8 mouse cellular contexts compared by ENCODE assay signal in genomic region chr6:120603454-120603853, GRCm38 (mm10).
DNase-seq lines count a peak whose midpoint lies in the region; ATAC-seq and TF ChIP-seq lines count a peak whose summit lies in the region.

No protein-coding gene starts in this region.

- peak; percentile 54 for TF ChIP-seq CTCF in intestine, postnatal 0 days (IDR thresholded peaks at IDR 0.05; ENCODE audit: low read depth)
- TF ChIP-seq CTCF in G1E (IDR thresholded peaks at IDR 0.05; ENCODE audit: low read depth, low read length) = peak; percentile 30
- peak; percentile 36 for TF ChIP-seq CTCF in lung, adult 2 months (IDR thresholded peaks at IDR 0.05; ENCODE audit: insufficient read depth, low read length)

- H3K36me3 ChIP-seq in intestine, postnatal 0 days (ENCODE audit: control insufficient read depth, insufficient read depth) = no peaks in the 10 kb centered on the region
- no peaks in the 10 kb centered on the region for H3K36me3 ChIP-seq in intestine, embryonic 16.5 days (ENCODE audit: control insufficient read depth, insufficient read depth, low read length)
- H3K36me3 ChIP-seq in G1E (replicated peaks) = no peaks in the 10 kb centered on the region
- no peaks in the 10 kb centered on the region for H3K36me3 ChIP-seq in limb, embryonic 10.5 days

- no peaks in the 10 kb centered on the region for H3K27me3 ChIP-seq in intestine, postnatal 0 days (replicated peaks; ENCODE audit: control insufficient read depth, insufficient read depth, low read length)
- no peaks in the 10 kb centered on the region for H3K27me3 ChIP-seq in intestine, embryonic 16.5 days (replicated peaks; ENCODE audit: control insufficient read depth, insufficient read depth, low read length)
- H3K27me3 ChIP-seq in G1E (ENCODE audit: insufficient read depth, low read length) = peaks cover 3% of the 10 kb centered on the region; the same call in 1 of the 2 replicates
- H3K27me3 ChIP-seq in limb, embryonic 10.5 days (ENCODE audit: low read depth, poor library complexity, severe bottlenecking) = no peaks in the 10 kb centered on the region

- ATAC-seq in intestine, postnatal 0 days = no peak
- ATAC-seq in intestine, embryonic 16.5 days = no peak
- no peak for ATAC-seq in G1E (ENCODE audit: extremely low read depth, insufficient number of reproducible peaks, low FRiP score, poor library complexity, severe bottlenecking)

- no peak overlapping the region for H3K4me3 ChIP-seq in intestine, postnatal 0 days (ENCODE audit: low read depth, low read length)
- H3K4me3 ChIP-seq in intestine, embryonic 16.5 days (ENCODE audit: low read length) = no peak overlapping the region
- H3K4me3 ChIP-seq in G1E (ENCODE audit: low read depth, low read length) = no peak overlapping the region
- H3K4me3 ChIP-seq in lung, adult 2 months (replicated peaks; ENCODE audit: extremely low read depth, low read depth, low read length) = no peak overlapping the region
- H3K4me3 ChIP-seq in limb, embryonic 10.5 days = no peak overlapping the region

- no peaks in the 10 kb centered on the region for H3K4me1 ChIP-seq in intestine, postnatal 0 days (replicated peaks; ENCODE audit: control insufficient read depth, insufficient read depth, low read length)
- H3K4me1 ChIP-seq in intestine, embryonic 16.5 days (ENCODE audit: control insufficient read depth, insufficient read depth, low read length) = no peaks in the 10 kb centered on the region
- H3K4me1 ChIP-seq in G1E (ENCODE audit: insufficient read depth, low read depth, low read length) = peaks cover 28% of the 10 kb centered on the region
- H3K4me1 ChIP-seq in lung, adult 2 months (ENCODE audit: control insufficient read depth, insufficient read depth, low read length) = no peaks in the 10 kb centered on the region
- H3K4me1 ChIP-seq in limb, embryonic 10.5 days = peaks cover 9% of the 10 kb centered on the region

- no peaks in the 10 kb centered on the region for H3K9me3 ChIP-seq in intestine, postnatal 0 days (ENCODE audit: control insufficient read depth)
- 0 out of 2 replicates have a peak, but pooled peaks cover 3% of the 10 kb centered on the region for H3K9me3 ChIP-seq in intestine, embryonic 16.5 days (ENCODE audit: control insufficient read depth, low read length)
- no peaks in the 10 kb centered on the region for H3K9me3 ChIP-seq in G1E (replicated peaks)
- no peaks in the 10 kb centered on the region for H3K9me3 ChIP-seq in limb, embryonic 10.5 days (replicated peaks)

- H3K27ac ChIP-seq in intestine, postnatal 0 days (ENCODE audit: low read depth, low read length) = no peak overlapping the region
- H3K27ac ChIP-seq in intestine, embryonic 16.5 days (ENCODE audit: low read length) = no peak overlapping the region
- no peak overlapping the region for H3K27ac ChIP-seq in limb, embryonic 10.5 days

- no peak overlapping the region for H3K9ac ChIP-seq in intestine, postnatal 0 days (ENCODE audit: low read depth, low read length)
- H3K9ac ChIP-seq in intestine, embryonic 16.5 days (ENCODE audit: low read depth, low read length) = no peak overlapping the region

- no peak for TF ChIP-seq POLR2A in lung, adult 2 months (IDR thresholded peaks at IDR 0.05; ENCODE audit: borderline replicate concordance, extremely low read depth, low read depth, low read length)

- no peak overlapping the region for H3K4me2 ChIP-seq in intestine, postnatal 0 days (replicated peaks; ENCODE audit: low read depth)
- H3K4me2 ChIP-seq in intestine, embryonic 16.5 days (ENCODE audit: low read depth, low read length) = no peak overlapping the region

- DNase-seq in G1E (ENCODE audit: low spot score) = no peak
- peak; percentile 89 for DNase-seq in c-Kit-negative CD71-positive TER-119-positive erythroid progenitor cells, embryonic 14.5 days (ENCODE audit: low read depth, low spot score)
- peak; percentile 31 for DNase-seq in lung, adult 2 months
- DNase-seq in thymus, postnatal 4 days = peak; percentile 71
- DNase-seq in frontal cortex, adult 2 months (ENCODE audit: extremely low spot score in 1 of 2, low spot score in 1 of 2) = no peak
- DNase-seq in limb, embryonic 10.5 days (ENCODE audit: low spot score) = no peak

- 48% methylated on average over 2 of the region's 2 CpGs for WGBS in intestine, postnatal 0 days
- WGBS in intestine, embryonic 16.5 days = 49% methylated on average over 2 of the region's 2 CpGs
- WGBS in lung, adult 2 months = 48% methylated on average over 2 of the region's 2 CpGs
- 47% methylated on average over 2 of the region's 2 CpGs for WGBS in limb, embryonic 10.5 days

Comparison
In these comparisons a context has a peak if more than half of its experiments do, and no peak if none do; other contexts are left out.
1. DNase-seq: peak in c-Kit-negative CD71-positive TER-119-positive erythroid progenitor cells, embryonic 14.5 days (single experiment), lung, adult 2 months (single experiment) and thymus, postnatal 4 days (single experiment); none in G1E (single experiment), frontal cortex, adult 2 months (0 of 2) and limb, embryonic 10.5 days (single experiment).
2. Peak in every context shown above with its lines, with median percentiles within 50 percentile points of each other: CTCF ChIP-seq.